Mouse (Mus musculus) liver, embryonic 14.5 days (tissue): ENCODE data around the gene Ajm1. TPM values are rescaled to one million over a fixed set of nuclear protein-coding genes. Genes with fewer than 3 reads are reported as not detected.

Experiments used
- ATAC-seq: fragments of 200-750 bp; cut with Nextera tagmentation; 2 replicates; pipeline ENCODE4 v1.8.0; 2017; ENCODE audit warnings: moderate number of reproducible peaks, mild to moderate bottlenecking, moderate library complexity; ENCODE audit not compliant: insufficient read depth
- DNase-seq, 3 experiments: peaks; one replicate each; pipeline ENCODE4 v3.0.0-alpha.2; 2012 to 2013; ENCODE audit warnings: low read depth in 3 of 3, low spot score in 3 of 3
- H3K27ac ChIP-seq: fragments of 300-500 bp; sonication (generic); 2 replicates; pipeline ENCODE4 v1.5.1; 2014; ENCODE audit warnings: moderate library complexity, mild to moderate bottlenecking, control low read depth, inconsistent platforms
- H3K27me3 ChIP-seq: fragments of 300-500 bp; sonication (generic); 2 replicates; pipeline ENCODE4 v1.6.1; 2014; ENCODE audit warnings: mild to moderate bottlenecking, low read length, moderate library complexity; ENCODE audit not compliant: control insufficient read depth, insufficient read depth
- H3K36me3 ChIP-seq: fragments of 300-500 bp; sonication (generic); replicated peaks from 2 replicates; pipeline ENCODE4 v1.6.1; 2014; ENCODE audit warnings: low read depth; ENCODE audit not compliant: control insufficient read depth, insufficient read depth
- H3K4me1 ChIP-seq, 2 experiments: fragments of 200-500 bp in 1 of 2; fragments of 300-500 bp in 1 of 2; sonication (generic) in 1 of 2; replicated peaks; 2 replicates each; pipeline ENCODE4 v1.6.1; 2012 to 2014; ENCODE audit warnings: antibody characterized with exemption in 1 of 2, inconsistent platforms in 1 of 2, low read length in 1 of 2; ENCODE audit not compliant: control insufficient read depth in 2 of 2, insufficient read depth in 2 of 2
- H3K4me2 ChIP-seq: fragments of 300-500 bp; sonication (generic); 2 replicates; pipeline ENCODE4 v1.6.1; 2014; ENCODE audit warnings: low read depth, mild to moderate bottlenecking, control low read depth, moderate library complexity
- H3K4me3 ChIP-seq, 2 experiments: fragments of 200-500 bp in 1 of 2; fragments of 300-500 bp in 1 of 2; sonication (generic) in 1 of 2; 2 replicates each; pipeline ENCODE4 v1.5.1; 2012 to 2014; ENCODE audit warnings: low read depth in 2 of 2, low read length in 2 of 2, mild to moderate bottlenecking in 2 of 2, control low read depth in 1 of 2, inconsistent platforms in 1 of 2, moderate library complexity in 1 of 2; ENCODE audit not compliant: insufficient read depth in 1 of 2
- H3K9ac ChIP-seq: fragments of 300-500 bp; sonication (generic); replicated peaks from 2 replicates; pipeline ENCODE4 v1.6.1; 2014; ENCODE audit warnings: mild to moderate bottlenecking, control low read depth, moderate library complexity
- H3K9me3 ChIP-seq: fragments of 300-500 bp; sonication (generic); 2 replicates; pipeline ENCODE4 v1.6.1; 2016; ENCODE audit warnings: low read length, mixed read lengths; ENCODE audit not compliant: control insufficient read depth
- CTCF ChIP-seq: IDR thresholded peaks from 2 replicates; pipeline ENCODE4 v1.5.1; 2016; ENCODE audit warnings: antibody characterized with exemption, low read depth, control low read depth
- EP300 ChIP-seq: IDR thresholded peaks from 2 replicates; pipeline ENCODE4 v1.6.1; 2016; ENCODE audit warnings: antibody characterized with exemption, low read depth
- WGBS: fragments of 180-500 bp; shearing (Covaris S2); extraction: QIAGEN DNeasy Blood & Tissue Kit; methylation state at CpG from one replicate; pipeline ENCODE4 v1.1.7; 2014; ENCODE audit not compliant: insufficient replicate concordance; 5-methylcytosine and 5-hydroxymethylcytosine counted together
- polyA plus RNA-seq, 2 experiments: library from polyadenylated mRNA; depleted of rRNA in 1 of 2; stranded (reverse) in 1 of 2; unstranded in 1 of 2; fragments of >200 nt; fragmentation: Nextera tagmentation in 1 of 2; extraction: Ambion mirVana in 1 of 2; gene quantifications; 2 replicates each; pipeline versions ENCODE4 v1.2.1 to v1.2.3; 2012 to 2014

Ajm1 gene
- polyA plus RNA-seq, 2 experiments, result 0.07 TPM; not detected in 1

- Histone ChIP-seq H3K9ac (no peak overlapping the region), H3K27me3 (peaks cover 20% of the 10 kb centered on the region), H3K36me3 (peaks cover 7% of the 10 kb centered on the region), H3K4me1 (0 out of 4 replicates have a peak, but pooled peaks cover 0 to 2% of the 10 kb centered on the region in 2 experiments), H3K9me3 (no peaks in the 10 kb centered on the region), H3K4me2 (no peak overlapping the region), H3K4me3 (no peak overlapping the region), H3K27ac (no peak overlapping the region)
- no peak for TF ChIP-seq CTCF
- no peak for TF ChIP-seq EP300
- no peak for DNase-seq
- no peak for ATAC-seq
- WGBS, result 80% methylated on average over 3 of the region's 3 CpGs
Measured at GRCm38 (mm10) chr2:25584152-25584551, 2.6 kb upstream of the Ajm1 start.

DNA sequence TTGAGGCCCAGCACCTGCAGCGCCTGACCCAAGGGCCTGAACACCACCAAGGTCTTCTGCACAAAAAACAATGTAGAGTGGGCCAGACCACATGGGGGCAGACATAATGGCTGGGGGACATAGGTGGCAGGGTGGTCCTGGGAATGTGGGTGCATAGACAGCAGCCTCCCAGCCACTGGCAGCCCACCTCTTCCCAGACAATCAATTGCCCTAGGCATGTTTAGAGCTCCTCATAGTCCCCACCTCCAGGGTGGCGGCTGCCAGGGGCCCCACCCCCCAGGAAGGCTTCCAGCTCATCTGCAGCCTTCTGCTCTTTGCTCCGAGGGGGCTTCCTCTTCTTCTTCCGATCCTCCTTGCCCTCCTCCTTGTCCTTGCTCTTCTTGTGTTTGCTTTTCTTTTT is 2.0 kb upstream of the Ajm1 start:
- Histone ChIP-seq H3K27me3 (peaks cover 26% of the 10 kb centered on the region), H3K4me2 (no peak overlapping the region), H3K4me1 (0 out of 4 replicates have a peak, but pooled peaks cover 0 to 2% of the 10 kb centered on the region in 2 experiments), H3K9ac (no peak overlapping the region), H3K36me3 (peaks cover 7% of the 10 kb centered on the region), H3K27ac (no peak overlapping the region), H3K4me3 (no peak overlapping the region), H3K9me3 (no peaks in the 10 kb centered on the region)
- ATAC-seq (no peak), DNase-seq (no peak)
- TF ChIP-seq EP300 (no peak), CTCF (no peak)
- WGBS, result 58% methylated on average over 4 of the region's 4 CpGs

GRCm38 (mm10) chr2:25583120-25583481 is 1.5 kb upstream of the Ajm1 start:
- H3K36me3 ChIP-seq, result peaks cover 7% of the 10 kb centered on the region
- H3K4me3 ChIP-seq, result no peak overlapping the region
- ATAC-seq, result no peak
- 64% methylated on average over 6 of the region's 6 CpGs for WGBS
- peaks cover 30% of the 10 kb centered on the region for H3K27me3 ChIP-seq
- H3K9ac ChIP-seq, result no peak overlapping the region
- H3K9me3 ChIP-seq, result no peaks in the 10 kb centered on the region
- no peak for DNase-seq
- no peak overlapping the region for H3K4me2 ChIP-seq
- 0 out of 4 replicates have a peak, but pooled peaks cover 0 to 2% of the 10 kb centered on the region in 2 experiments for H3K4me1 ChIP-seq
- H3K27ac ChIP-seq, result no peak overlapping the region
- no peak for TF ChIP-seq CTCF
- no peak for TF ChIP-seq EP300

- 0 out of 4 replicates have a peak, but pooled peaks cover 0 to 2% of the 10 kb centered on the region in 2 experiments for H3K4me1 ChIP-seq
- H3K4me2 ChIP-seq, result no peak overlapping the region
- peaks cover 7% of the 10 kb centered on the region for H3K36me3 ChIP-seq
- no peaks in the 10 kb centered on the region for H3K9me3 ChIP-seq
- TF ChIP-seq CTCF, result no peak
- TF ChIP-seq EP300, result no peak
- no peak for DNase-seq
- ATAC-seq, result no peak
- no peak overlapping the region for H3K4me3 ChIP-seq
- H3K9ac ChIP-seq, result no peak overlapping the region
- no peak overlapping the region for H3K27ac ChIP-seq
- WGBS, result 37% methylated on average over 12 of the region's 12 CpGs
- H3K27me3 ChIP-seq, result peaks cover 36% of the 10 kb centered on the region
Measured at GRCm38 (mm10) chr2:25582466-25583119, 1.0 kb upstream of the Ajm1 start.

DNA sequence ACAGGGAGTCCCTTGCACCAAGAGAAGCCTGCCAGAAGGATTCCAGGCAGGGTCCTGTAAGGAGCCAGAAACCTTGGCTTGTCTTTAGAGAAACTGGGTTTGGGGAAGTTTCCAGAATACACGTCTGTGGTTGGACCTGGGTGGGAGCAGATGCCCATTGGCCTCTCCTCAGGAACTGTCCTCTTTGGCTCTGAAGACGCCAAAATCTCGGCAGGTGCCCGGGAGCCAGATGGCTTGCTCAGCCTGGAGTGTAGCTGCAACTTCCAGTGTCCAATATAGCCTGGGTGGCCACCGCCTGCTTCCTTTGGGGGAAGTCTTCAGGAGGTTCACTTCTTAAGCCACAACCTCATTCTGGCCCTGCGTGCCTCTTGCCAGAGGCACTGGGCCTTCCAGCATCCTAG is 344 bp upstream of the Ajm1 start:
- H3K4me1 ChIP-seq, result 0 out of 4 replicates have a peak, but pooled peaks cover 0 to 2% of the 10 kb centered on the region in 2 experiments
- ATAC-seq, result 0 out of 2 replicates have a peak, but pooled peaks have one; percentile 4
- TF ChIP-seq EP300 (no peak), CTCF (no peak)

More for the DNA sequence above, 344 bp upstream of the Ajm1 start:
- H3K9ac ChIP-seq, result no peak overlapping the region
- H3K9me3 ChIP-seq, result no peaks in the 10 kb centered on the region
- H3K36me3 ChIP-seq, result peaks cover 7% of the 10 kb centered on the region
- no peak for DNase-seq
- no peak overlapping the region for H3K4me2 ChIP-seq
- no peak overlapping the region for H3K27ac ChIP-seq
- WGBS, result 10% methylated on average over 6 of the region's 6 CpGs
- H3K4me3 ChIP-seq, result no peak overlapping the region
- peaks cover 42% of the 10 kb centered on the region for H3K27me3 ChIP-seq
